Mouse (Mus musculus) monocyte, adult 2 months (primary cell): Measurements from ENCODE around the gene Zfp644.

ENCODE experiments used
- DNase-seq, 2 experiments: peaks; one replicate each; pipeline ENCODE4 v3.0.0; 2022; ENCODE audit warnings: low spot score in 2 of 2, low read depth in 1 of 2

The Zfp644 gene

GRCm38 (mm10) chr5:106664910-106665309 is 32.2 kb downstream of the Zfp644 start:
- no peak for DNase-seq

DNA sequence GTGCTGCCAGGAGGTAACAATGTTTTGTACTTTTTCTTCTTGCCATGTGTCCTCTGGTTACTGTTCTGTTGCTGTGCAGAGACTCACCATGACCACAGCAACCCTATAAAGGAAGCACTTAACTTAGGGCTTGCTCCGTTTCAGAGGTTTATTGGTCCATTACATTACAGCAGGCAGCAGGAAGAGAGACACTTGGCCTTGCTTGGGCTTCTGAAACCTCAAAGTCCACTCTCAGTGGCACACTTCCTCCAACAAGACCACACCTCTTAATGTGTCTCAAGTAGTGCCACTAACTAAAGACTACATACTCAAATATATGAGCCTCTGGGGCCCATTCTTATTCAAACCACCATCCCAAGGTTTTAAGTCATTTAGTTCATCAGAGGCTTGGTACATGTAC is 36.2 kb downstream of the Zfp644 start:
- DNase-seq: no peak

DNA sequence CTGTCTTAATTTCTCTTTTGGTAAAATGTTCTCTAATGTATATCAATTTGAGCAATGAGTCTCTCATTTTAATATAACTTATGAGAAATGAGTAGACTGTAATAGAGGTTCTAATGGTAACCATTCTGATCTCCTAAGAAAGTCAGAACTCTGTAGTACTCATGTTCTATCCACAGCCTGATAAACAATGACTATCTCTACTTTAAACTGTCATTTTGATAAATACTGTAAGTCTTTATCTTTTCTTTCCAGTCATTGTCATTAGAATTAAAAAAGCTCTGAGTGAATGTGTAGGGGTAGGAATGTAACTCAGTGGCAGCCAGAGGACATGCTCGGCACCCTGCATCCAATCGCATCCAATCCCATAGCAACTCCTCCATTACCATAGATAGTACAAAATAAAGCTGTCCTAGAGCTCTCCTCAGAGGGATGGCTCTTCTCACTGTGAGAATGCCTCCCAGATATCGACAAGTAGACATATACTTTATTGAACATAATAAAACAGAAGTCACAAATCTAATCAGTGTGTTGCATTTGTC is 44.2 kb downstream of the Zfp644 start:
- DNase-seq: no peak

GRCm38 (mm10) chr5:106652220-106652753 is 44.8 kb downstream of the Zfp644 start:
- no peak for DNase-seq

DNA sequence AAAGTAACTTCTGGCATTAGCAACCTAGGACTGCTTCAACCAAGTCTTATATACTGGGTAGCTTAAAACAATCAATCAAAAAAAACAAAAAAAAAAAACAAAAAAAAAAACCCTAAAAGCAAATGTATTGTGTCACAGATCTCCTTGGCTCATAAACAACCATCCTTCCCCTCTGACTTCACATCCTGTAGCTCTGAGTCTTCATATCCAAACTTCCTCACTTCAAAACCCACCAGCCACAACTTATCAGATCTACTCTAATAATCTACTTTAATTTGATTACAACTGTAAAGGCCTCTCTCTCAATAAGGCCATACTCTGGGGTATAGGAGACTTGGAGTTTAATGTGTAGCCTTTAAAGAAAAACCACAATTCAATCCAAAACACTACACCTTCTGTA is 47.1 kb downstream of the Zfp644 start:
- no peak for DNase-seq

- DNase-seq: no peak
Observed at GRCm38 (mm10) chr5:106649441-106649840, 47.6 kb downstream of the Zfp644 start.

GRCm38 (mm10) chr5:106643434-106643833 is 53.7 kb downstream of the Zfp644 start:
- no peak for DNase-seq

GRCm38 (mm10) chr5:106641876-106642275 is 55.2 kb downstream of the Zfp644 start:
- DNase-seq: no peak

- no peak for DNase-seq
Observed at GRCm38 (mm10) chr5:106640235-106640809, 56.8 kb downstream of the Zfp644 start.

GRCm38 (mm10) chr5:106639627-106640026 is 57.5 kb downstream of the Zfp644 start:
- DNase-seq: no peak

GRCm38 (mm10) chr5:106636423-106636946 is 60.6 kb downstream of the Zfp644 start:
- DNase-seq: no peak

GRCm38 (mm10) chr5:106628369-106629149 is 68.5 kb downstream of the Zfp644 start:
- DNase-seq: no peak

DNA sequence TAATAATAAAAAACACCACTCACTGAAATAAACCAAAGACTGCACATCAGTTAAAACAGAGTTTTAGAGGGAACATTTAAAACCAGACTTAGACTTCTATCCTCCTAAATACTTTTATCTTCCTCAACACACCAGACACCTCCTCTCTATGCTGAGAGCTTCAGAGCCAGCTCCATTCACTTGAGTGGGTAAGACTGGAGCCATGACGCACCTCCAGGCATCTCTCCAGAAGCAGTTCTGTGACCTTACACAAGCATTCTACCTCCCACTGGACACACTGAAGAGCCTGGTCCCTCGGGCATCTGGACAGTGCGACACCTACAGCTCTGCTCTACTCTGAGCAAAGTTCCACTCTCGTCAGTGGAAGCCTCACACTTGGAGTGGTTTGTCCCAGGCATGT is 73.8 kb downstream of the Zfp644 start:
- no peak for DNase-seq

- DNase-seq: no peak
Observed at GRCm38 (mm10) chr5:106622193-106622592, 74.9 kb downstream of the Zfp644 start.

DNA sequence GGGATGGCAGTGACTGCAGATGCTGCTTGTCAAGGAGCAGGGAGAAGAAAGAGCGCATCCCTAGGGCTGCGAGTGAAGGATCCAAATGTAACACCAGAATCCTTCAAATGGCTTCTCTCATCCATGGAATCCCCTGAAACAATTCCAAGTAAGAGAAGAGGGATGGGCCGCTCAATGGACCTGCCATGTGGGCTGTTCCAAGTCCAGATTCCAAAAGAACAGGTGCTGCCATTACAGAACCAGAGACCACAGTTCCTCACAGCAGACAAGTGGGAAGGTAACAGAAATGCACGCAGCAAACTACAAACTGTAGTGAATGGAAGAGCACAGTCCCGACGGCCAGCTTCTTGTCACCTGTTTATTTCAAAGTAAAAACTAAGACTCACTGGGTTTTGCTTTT is 76.6 kb downstream of the Zfp644 start:
- DNase-seq: no peak

GRCm38 (mm10) chr5:106615006-106615405 is 82.1 kb downstream of the Zfp644 start:
- DNase-seq: no peak

DNA sequence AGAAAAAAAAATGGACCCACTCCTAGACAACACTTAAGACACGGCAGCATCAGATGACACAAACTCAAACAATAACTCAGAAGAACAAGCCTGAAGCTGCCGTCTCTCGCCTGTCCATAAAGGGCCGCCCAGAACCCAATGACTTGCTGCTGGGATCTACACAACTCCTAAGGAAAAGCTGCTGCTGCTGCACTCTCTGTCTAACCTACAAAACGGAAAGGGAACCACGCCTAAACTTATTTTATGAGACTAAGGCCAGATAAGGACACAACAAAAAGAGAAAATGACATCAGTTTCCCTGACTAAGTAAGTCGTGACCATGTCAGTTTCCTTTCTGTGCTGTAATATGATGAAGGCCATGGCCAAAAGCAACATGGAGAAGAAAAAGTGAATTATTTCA is 82.5 kb downstream of the Zfp644 start:
- DNase-seq: no peak

- no peak for DNase-seq
Observed at GRCm38 (mm10) chr5:106612151-106612550, 84.9 kb downstream of the Zfp644 start.

GRCm38 (mm10) chr5:106608798-106609197 is 88.3 kb downstream of the Zfp644 start, which contains the start of gene Gm17304:
Gm17304 (plus strand) TSS chr5:106609098.
- no peak for DNase-seq

DNA sequence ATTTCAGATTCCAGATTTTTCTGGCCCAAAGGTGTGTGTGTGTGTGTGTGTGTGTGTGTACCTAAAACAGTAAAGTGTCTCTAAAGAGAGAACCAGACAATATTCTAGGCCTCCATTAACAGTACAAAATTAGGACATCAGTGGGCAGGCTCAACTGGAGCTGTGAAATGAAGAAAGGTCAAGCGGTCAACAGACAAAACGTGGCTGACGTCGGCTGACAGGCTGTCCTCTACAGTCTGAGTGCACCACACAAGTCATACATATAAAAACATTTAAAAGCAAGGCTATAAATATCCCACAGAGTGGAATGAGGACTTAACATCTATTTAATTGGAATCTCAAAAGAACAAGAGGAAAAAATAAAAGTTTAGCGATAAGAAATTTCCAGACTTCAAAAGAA is 90.0 kb downstream of the Zfp644 start:
- DNase-seq: no peak

DNA sequence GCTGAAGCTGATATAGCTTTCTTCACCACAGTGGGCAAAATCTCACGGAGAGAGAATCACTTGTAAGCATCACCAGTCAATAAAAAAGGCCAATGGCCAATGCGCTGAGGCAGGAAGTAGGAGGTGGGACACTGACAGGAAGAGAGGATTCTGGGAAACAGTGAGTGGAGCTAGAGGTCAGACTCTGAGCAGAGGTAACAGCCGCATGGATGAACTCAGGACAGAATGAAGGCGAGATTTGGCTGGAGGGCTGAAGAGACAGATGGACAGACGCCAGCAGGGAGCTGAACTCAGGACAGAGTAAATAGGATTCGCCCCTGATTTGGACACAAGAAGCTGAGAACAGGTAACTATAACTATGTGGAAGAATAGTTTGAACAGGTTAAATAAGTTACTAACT is 92.0 kb downstream of the Zfp644 start:
- DNase-seq: no peak

DNA sequence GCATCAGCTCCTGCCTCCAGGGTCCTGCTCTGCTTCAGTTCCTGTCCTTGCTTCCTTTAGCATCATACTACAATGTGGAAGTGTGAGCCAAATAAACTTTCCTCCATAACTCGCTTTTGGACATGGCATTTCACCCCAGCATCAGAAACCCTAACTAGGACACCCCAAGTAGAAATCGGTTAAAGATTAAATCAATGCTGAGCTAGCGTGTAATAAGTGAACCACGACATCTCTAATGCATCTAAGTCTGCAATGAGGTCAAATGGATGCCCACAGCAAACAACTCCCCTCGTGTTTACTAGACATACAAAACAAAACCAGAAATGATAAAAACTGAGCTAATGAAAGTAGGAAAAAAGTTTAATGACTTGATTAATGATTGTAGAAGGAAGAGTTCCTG is 92.7 kb downstream of the Zfp644 start:
- no peak for DNase-seq
